ENCODE assay signal across 13 mouse cellular contexts in the genomic region with DNA sequence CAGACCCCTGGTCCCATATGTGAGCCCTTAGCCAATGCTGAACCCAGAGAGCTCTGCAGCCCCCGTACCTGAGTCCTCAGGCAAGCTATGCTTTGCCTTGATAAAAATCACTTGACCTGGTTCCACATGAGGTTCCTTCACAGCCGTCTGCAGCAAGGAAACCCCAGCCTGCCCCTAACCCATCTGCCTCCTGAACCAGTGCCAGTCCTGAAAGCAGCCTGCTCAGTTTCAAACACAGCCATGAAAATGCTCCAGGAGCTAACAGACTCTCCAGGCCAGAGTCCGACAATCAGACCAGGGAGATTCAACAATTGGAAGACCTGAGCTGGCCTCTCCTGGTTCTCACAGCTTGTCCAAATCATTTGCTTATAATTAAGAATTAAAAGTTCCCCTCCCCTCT.
A peak's percentile ranks its signal among the peaks of the same experiment; 100 is the strongest.
DNase-seq lines count a peak whose midpoint lies in the region; ATAC-seq and TF ChIP-seq lines count a peak whose summit lies in the region.
"Had no signal": no experiment of that assay in that cellular context is flagged by ENCODE, and none has a peak within 500 bp of the region (broad histone marks: within the 10 kb centered on the region; RNA-seq: fewer than 3 reads in every experiment).

No protein-coding gene starts in this region.

- no peak overlapping the region for H3K9ac ChIP-seq in hindbrain, embryonic 13.5 days
- no peak overlapping the region for H3K9ac ChIP-seq in hindbrain, embryonic 16.5 days (ENCODE audit: low read depth, low read length)
- H3K9ac ChIP-seq in neural tube, embryonic 13.5 days, result no peak overlapping the region
- no peak overlapping the region for H3K9ac ChIP-seq in stomach, postnatal 0 days (ENCODE audit: low read length)
- H3K9ac ChIP-seq in liver, postnatal 0 days (replicated peaks), result no peak overlapping the region

- peak; percentile 21 to 27 for DNase-seq in cerebellum, adult 18-20 months
- DNase-seq in cerebellum, postnatal 36 days, result no peak
- no peak for DNase-seq in neural tube, embryonic 10.5 days (ENCODE audit: extremely low spot score, low spot score)
- no peak for DNase-seq in stomach, postnatal 0 days (ENCODE audit: low spot score)
- DNase-seq in liver, postnatal 0 days, result no peak
- DNase-seq: adrenal gland, adult 2 months; midbrain, embryonic 14.5 days; spleen, adult 18-20 months had no signal

- H3K9me3 ChIP-seq in hindbrain, embryonic 13.5 days, result no peaks in the 10 kb centered on the region
- no peaks in the 10 kb centered on the region for H3K9me3 ChIP-seq in hindbrain, embryonic 16.5 days (ENCODE audit: control insufficient read depth, low read length)
- no peaks in the 10 kb centered on the region for H3K9me3 ChIP-seq in neural tube, embryonic 13.5 days
- no peaks in the 10 kb centered on the region for H3K9me3 ChIP-seq in stomach, postnatal 0 days (ENCODE audit: control insufficient read depth, low read length)
- no peaks in the 10 kb centered on the region for H3K9me3 ChIP-seq in liver, postnatal 0 days (ENCODE audit: low read length)

- no peak for ATAC-seq in hindbrain, embryonic 13.5 days (ENCODE audit: low FRiP score)
- no peak for ATAC-seq in hindbrain, embryonic 16.5 days
- no peak for ATAC-seq in neural tube, embryonic 13.5 days (ENCODE audit: low read depth)
- ATAC-seq in stomach, postnatal 0 days (ENCODE audit: low FRiP score, low TSS enrichment), result no peak
- ATAC-seq in liver, postnatal 0 days, result no peak

- 0 out of 2 replicates have a peak overlapping the region, but pooled peaks have one; percentile 23 for H3K27ac ChIP-seq in hindbrain, embryonic 13.5 days
- H3K27ac ChIP-seq in hindbrain, embryonic 16.5 days (ENCODE audit: low read depth, low read length), result no peak overlapping the region
- 0 out of 2 replicates have a peak overlapping the region, but pooled peaks have one; percentile 9 for H3K27ac ChIP-seq in neural tube, embryonic 13.5 days (replicated peaks)
- H3K27ac ChIP-seq in stomach, postnatal 0 days (replicated peaks), result 0 out of 2 replicates have a peak overlapping the region, but pooled peaks have one; percentile 30
- H3K27ac ChIP-seq in liver, postnatal 0 days (ENCODE audit: low read depth), result no peak overlapping the region
- H3K27ac ChIP-seq: macrophage had no signal

- WGBS in hindbrain, embryonic 13.5 days, result 52% methylated on average over 3 of the region's 3 CpGs
- WGBS in hindbrain, embryonic 16.5 days, result 64% methylated on average over 3 of the region's 3 CpGs
- 66% methylated on average over 3 of the region's 3 CpGs for WGBS in neural tube, embryonic 13.5 days
- 61% methylated on average over 3 of the region's 3 CpGs for WGBS in stomach, postnatal 0 days
- WGBS in liver, postnatal 0 days (ENCODE audit: insufficient replicate concordance), result 61% methylated on average over 3 of the region's 3 CpGs

- H3K4me1 ChIP-seq in hindbrain, embryonic 13.5 days (replicated peaks), result peaks cover 23% of the 10 kb centered on the region; the same call in 1 of the 2 replicates
- peaks cover 3% of the 10 kb centered on the region; the same call in 1 of the 2 replicates for H3K4me1 ChIP-seq in hindbrain, embryonic 16.5 days (ENCODE audit: control insufficient read depth, insufficient read depth, low read depth, low read length)
- H3K4me1 ChIP-seq in neural tube, embryonic 13.5 days (replicated peaks), result peaks cover 19% of the 10 kb centered on the region; the same call in 1 of the 2 replicates
- peaks cover 7% of the 10 kb centered on the region for H3K4me1 ChIP-seq in stomach, postnatal 0 days (replicated peaks; ENCODE audit: control insufficient read depth, insufficient read depth)
- H3K4me1 ChIP-seq in liver, postnatal 0 days (ENCODE audit: insufficient read depth), result peaks cover 18% of the 10 kb centered on the region

- TF ChIP-seq CTCF in stomach, postnatal 0 days (IDR thresholded peaks at IDR 0.05; ENCODE audit: low read depth), result no peak
- no peak for TF ChIP-seq CTCF in liver, postnatal 0 days (IDR thresholded peaks at IDR 0.05; ENCODE audit: low read depth)

- no peak for TF ChIP-seq EP300 in stomach, postnatal 0 days (optimal IDR thresholded peaks at IDR 0.05)
- no peak for TF ChIP-seq EP300 in liver, postnatal 0 days (IDR thresholded peaks at IDR 0.05; ENCODE audit: low read depth)

- no peak overlapping the region for H3K4me2 ChIP-seq in hindbrain, embryonic 13.5 days
- H3K4me2 ChIP-seq in hindbrain, embryonic 16.5 days (ENCODE audit: low read length), result no peak overlapping the region
- H3K4me2 ChIP-seq in neural tube, embryonic 13.5 days, result no peak overlapping the region
- no peak overlapping the region for H3K4me2 ChIP-seq in stomach, postnatal 0 days (replicated peaks; ENCODE audit: low read depth)
- H3K4me2 ChIP-seq in liver, postnatal 0 days (ENCODE audit: low read depth, low read length), result no peak overlapping the region

- H3K36me3 ChIP-seq in hindbrain, embryonic 13.5 days, result no peaks in the 10 kb centered on the region
- no peaks in the 10 kb centered on the region for H3K36me3 ChIP-seq in hindbrain, embryonic 16.5 days (ENCODE audit: control insufficient read depth, insufficient read depth, low read length)
- H3K36me3 ChIP-seq in neural tube, embryonic 13.5 days, result no peaks in the 10 kb centered on the region
- H3K36me3 ChIP-seq in stomach, postnatal 0 days (ENCODE audit: control insufficient read depth, insufficient read depth, low read length), result no peaks in the 10 kb centered on the region
- H3K36me3 ChIP-seq in liver, postnatal 0 days (replicated peaks; ENCODE audit: insufficient read depth, low read length), result no peaks in the 10 kb centered on the region

- H3K4me3 ChIP-seq in hindbrain, embryonic 13.5 days, result no peak overlapping the region
- H3K4me3 ChIP-seq in hindbrain, embryonic 16.5 days (ENCODE audit: low read length), result no peak overlapping the region
- H3K4me3 ChIP-seq in neural tube, embryonic 13.5 days, result no peak overlapping the region
- H3K4me3 ChIP-seq in stomach, postnatal 0 days (ENCODE audit: low read depth, low read length), result no peak overlapping the region
- no peak overlapping the region for H3K4me3 ChIP-seq in liver, postnatal 0 days (ENCODE audit: low read depth, low read length)
- H3K4me3 ChIP-seq: erythroblast, embryonic 14.5 days had no signal

- H3K27me3 ChIP-seq in hindbrain, embryonic 13.5 days, result no peaks in the 10 kb centered on the region
- H3K27me3 ChIP-seq in hindbrain, embryonic 16.5 days (replicated peaks; ENCODE audit: control insufficient read depth, insufficient read depth, low read length), result no peaks in the 10 kb centered on the region
- no peaks in the 10 kb centered on the region for H3K27me3 ChIP-seq in neural tube, embryonic 13.5 days
- no peaks in the 10 kb centered on the region for H3K27me3 ChIP-seq in stomach, postnatal 0 days (ENCODE audit: control insufficient read depth, insufficient read depth, low read length)
- no peaks in the 10 kb centered on the region for H3K27me3 ChIP-seq in liver, postnatal 0 days (ENCODE audit: insufficient read depth, low read length)

Comparison
In these comparisons a context has a peak if more than half of its experiments do, and no peak if none do; other contexts are left out.
1. DNase-seq: peak in cerebellum, adult 18-20 months (2 of 2); none in cerebellum, postnatal 36 days (0 of 2), neural tube, embryonic 10.5 days (single experiment), stomach, postnatal 0 days (single experiment) and liver, postnatal 0 days (single experiment).
2. H3K27ac ChIP-seq: peak in hindbrain, embryonic 13.5 days (single experiment), neural tube, embryonic 13.5 days (single experiment) and stomach, postnatal 0 days (single experiment); none in hindbrain, embryonic 16.5 days (single experiment) and liver, postnatal 0 days (single experiment).